Mouse (Mus musculus) embryonic facial prominence, embryonic 13.5 days (tissue): ENCODE measurements around the gene Klc4. TPM values are rescaled to one million over a fixed set of nuclear protein-coding genes. Genes with fewer than 3 reads are reported as not detected.

ENCODE experiments used
- ATAC-seq: fragments of 200-750 bp; cut with Nextera tagmentation; 2 replicates; pipeline ENCODE4 v1.8.0; 2017; ENCODE audit warnings: low read depth; ENCODE audit not compliant: insufficient number of reproducible peaks, insufficient read depth, low FRiP score, low TSS enrichment
- H3K27ac ChIP-seq: fragments of 300-500 bp; sonication (generic); 2 replicates; pipeline ENCODE4 v1.5.1; 2015; ENCODE audit warnings: moderate library complexity, mild to moderate bottlenecking, inconsistent platforms
- H3K27me3 ChIP-seq: fragments of 300-500 bp; sonication (generic); 2 replicates; pipeline ENCODE4 v1.6.1; 2015; ENCODE audit warnings: mild to moderate bottlenecking, inconsistent platforms
- H3K36me3 ChIP-seq: fragments of 300-500 bp; sonication (generic); 2 replicates; pipeline ENCODE4 v1.6.1; 2015; ENCODE audit warnings: mild to moderate bottlenecking, inconsistent platforms
- H3K4me1 ChIP-seq: fragments of 300-500 bp; sonication (generic); 2 replicates; pipeline ENCODE4 v1.6.1; 2015; ENCODE audit warnings: inconsistent platforms
- H3K4me2 ChIP-seq: fragments of 300-500 bp; sonication (generic); 2 replicates; pipeline ENCODE4 v1.6.1; 2015; ENCODE audit warnings: moderate library complexity, mild to moderate bottlenecking, inconsistent platforms
- H3K4me3 ChIP-seq: fragments of 300-500 bp; sonication (generic); 2 replicates; pipeline ENCODE4 v1.5.1; 2015; ENCODE audit warnings: mild to moderate bottlenecking, inconsistent platforms
- H3K9ac ChIP-seq: fragments of 300-500 bp; sonication (generic); 2 replicates; pipeline ENCODE4 v1.6.1; 2015; ENCODE audit warnings: mild to moderate bottlenecking, inconsistent platforms
- H3K9me3 ChIP-seq: fragments of 300-500 bp; sonication (generic); 2 replicates; pipeline ENCODE4 v1.6.1; 2016; ENCODE audit warnings: inconsistent platforms
- WGBS: fragments of 180-500 bp; shearing (Covaris S2); methylation state at CpG from one replicate; pipeline ENCODE4 v1.1.7; 2015; ENCODE audit warnings: mixed read lengths; 5-methylcytosine and 5-hydroxymethylcytosine counted together
- polyA plus RNA-seq: library from polyadenylated mRNA; unstranded; fragments of >200 nt; fragmentation: Nextera tagmentation; extraction: Ambion mirVana; gene quantifications from 2 replicates; pipeline ENCODE4 v1.2.1, GENCODE M21; 2015

Gene Klc4
- polyA plus RNA-seq, 1 experiment from 2014 or later, result 21.8 TPM

- H3K9ac ChIP-seq, result no peak overlapping the region
- no peaks in the 10 kb centered on the region for H3K9me3 ChIP-seq
- H3K4me1 ChIP-seq, result peaks cover 40% of the 10 kb centered on the region
- peaks cover 33% of the 10 kb centered on the region for H3K36me3 ChIP-seq
- H3K4me3 ChIP-seq, result no peak overlapping the region
- H3K4me2 ChIP-seq, result no peak overlapping the region
- H3K27me3 ChIP-seq, result no peaks in the 10 kb centered on the region
- no peak overlapping the region for H3K27ac ChIP-seq
- ATAC-seq, result no peak
- 84% methylated on average over 11 of the region's 11 CpGs for whole genome bisulfite sequencing
Observed at GRCm38 (mm10) chr17:46597956-46598355, 47.9 kb downstream of the Klc4 start.

DNA sequence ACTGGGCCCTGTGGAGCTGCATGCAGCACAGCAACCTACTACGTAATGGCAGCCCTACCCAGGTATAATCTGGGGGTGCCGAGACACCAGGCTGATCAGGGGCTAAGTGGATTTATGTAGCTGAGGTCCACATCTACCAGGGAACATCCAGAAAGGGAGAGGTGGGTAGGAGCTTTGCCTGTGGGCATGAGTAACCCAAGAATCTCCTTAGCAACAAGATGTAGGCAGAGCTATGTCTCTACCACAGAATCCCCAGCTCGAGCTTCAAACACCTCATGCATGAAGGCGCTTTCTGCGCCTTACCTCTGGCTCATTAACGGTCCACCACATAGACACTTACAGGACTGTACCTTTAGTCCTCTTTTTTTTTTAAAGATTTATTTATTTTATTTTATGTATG, 50.5 kb downstream of the Klc4 start:
- WGBS, result 65% methylated on average over 6 of the region's 6 CpGs
- H3K27me3 ChIP-seq, result no peaks in the 10 kb centered on the region
- peaks cover 33% of the 10 kb centered on the region for H3K4me1 ChIP-seq
- H3K36me3 ChIP-seq, result peaks cover 36% of the 10 kb centered on the region
- peak overlapping the region; percentile 41 for H3K4me2 ChIP-seq
- H3K27ac ChIP-seq, result peak overlapping the region; percentile 89
- no peak for ATAC-seq
- no peak overlapping the region for H3K4me3 ChIP-seq
- no peaks in the 10 kb centered on the region for H3K9me3 ChIP-seq
- H3K9ac ChIP-seq, result peak overlapping the region; percentile 38

DNA sequence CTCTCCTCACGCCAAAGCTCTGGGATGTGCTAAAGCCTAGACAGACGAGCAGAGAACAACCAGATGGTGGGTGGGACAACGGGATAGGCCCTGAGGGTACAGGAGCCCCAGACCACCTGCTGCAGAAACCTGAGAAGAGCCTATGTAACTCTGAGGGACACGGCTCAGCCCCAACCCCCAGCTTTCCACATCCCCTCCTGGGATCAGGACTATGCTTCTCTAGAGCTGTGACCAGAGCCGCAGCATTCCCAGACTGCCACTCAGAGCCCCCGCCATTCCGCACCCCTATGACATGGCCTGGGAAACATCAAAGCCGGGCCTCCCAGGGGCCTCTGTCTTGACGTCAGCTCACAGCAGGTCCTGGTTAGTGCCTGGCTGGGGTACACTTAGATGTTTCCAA, 51.2 kb downstream of the Klc4 start:
- peaks cover 43% of the 10 kb centered on the region for H3K36me3 ChIP-seq
- no peaks in the 10 kb centered on the region for H3K27me3 ChIP-seq
- no peak overlapping the region for H3K4me3 ChIP-seq
- H3K4me2 ChIP-seq, result peak overlapping the region; percentile 41
- H3K27ac ChIP-seq, result peak overlapping the region; percentile 89
- peak; percentile 73 for ATAC-seq
- H3K4me1 ChIP-seq, result peaks cover 33% of the 10 kb centered on the region
- 4% methylated on average over 9 of the region's 9 CpGs for WGBS
- no peaks in the 10 kb centered on the region for H3K9me3 ChIP-seq
- H3K9ac ChIP-seq, result peak overlapping the region; percentile 38

- peaks cover 55% of the 10 kb centered on the region for H3K36me3 ChIP-seq
- no peak for ATAC-seq
Observed at GRCm38 (mm10) chr17:46593124-46593523, 52.7 kb downstream of the Klc4 start.

GRCm38 (mm10) chr17:46591406-46591805, 54.4 kb downstream of the Klc4 start:
- WGBS, result 85% methylated on average over 19 of the region's 19 CpGs
- Histone ChIP-seq H3K27me3 (no peaks in the 10 kb centered on the region), H3K9me3 (no peaks in the 10 kb centered on the region), H3K27ac (no peak overlapping the region), H3K9ac (no peak overlapping the region), H3K4me3 (no peak overlapping the region), H3K4me1 (peaks cover 33% of the 10 kb centered on the region), H3K36me3 (peaks cover 55% of the 10 kb centered on the region), H3K4me2 (no peak overlapping the region)
- ATAC-seq, result no peak

More at GRCm38 (mm10) chr17:46593124-46593523, 52.7 kb downstream of the Klc4 start:
- Histone ChIP-seq H3K9ac (no peak overlapping the region), H3K4me1 (peaks cover 33% of the 10 kb centered on the region), H3K27ac (no peak overlapping the region), H3K4me3 (no peak overlapping the region), H3K9me3 (no peaks in the 10 kb centered on the region), H3K4me2 (no peak overlapping the region), H3K27me3 (no peaks in the 10 kb centered on the region)
- WGBS, result 79% methylated on average over 4 of the region's 4 CpGs

DNA sequence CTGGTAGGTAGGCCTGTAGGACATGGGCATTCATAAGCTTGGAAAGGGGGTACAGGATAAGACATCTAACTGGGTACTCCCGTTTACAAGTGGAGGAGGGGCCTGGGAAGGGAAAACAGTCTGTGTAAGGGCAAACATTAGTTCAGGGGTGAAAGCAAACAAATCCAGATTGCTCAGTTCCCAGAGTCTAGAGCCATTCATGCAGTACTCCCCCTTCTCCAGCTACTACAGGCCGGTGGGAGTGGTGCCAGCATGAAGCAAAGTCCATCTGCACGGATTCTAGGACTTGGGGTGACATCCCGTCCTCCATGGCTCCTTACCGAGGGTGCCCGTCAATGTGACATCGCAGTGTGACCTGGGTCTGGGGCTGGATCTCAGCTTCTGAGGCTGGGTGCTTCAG, 55.4 kb downstream of the Klc4 start:
- H3K36me3 ChIP-seq, result peaks cover 61% of the 10 kb centered on the region
- 88% methylated on average over 7 of the region's 7 CpGs for WGBS
- ATAC-seq, result no peak
- no peak overlapping the region for H3K27ac ChIP-seq
- H3K4me1 ChIP-seq, result peaks cover 30% of the 10 kb centered on the region
- H3K27me3 ChIP-seq, result no peaks in the 10 kb centered on the region
- no peak overlapping the region for H3K9ac ChIP-seq
- no peak overlapping the region for H3K4me2 ChIP-seq
- no peaks in the 10 kb centered on the region for H3K9me3 ChIP-seq
- H3K4me3 ChIP-seq, result no peak overlapping the region

DNA sequence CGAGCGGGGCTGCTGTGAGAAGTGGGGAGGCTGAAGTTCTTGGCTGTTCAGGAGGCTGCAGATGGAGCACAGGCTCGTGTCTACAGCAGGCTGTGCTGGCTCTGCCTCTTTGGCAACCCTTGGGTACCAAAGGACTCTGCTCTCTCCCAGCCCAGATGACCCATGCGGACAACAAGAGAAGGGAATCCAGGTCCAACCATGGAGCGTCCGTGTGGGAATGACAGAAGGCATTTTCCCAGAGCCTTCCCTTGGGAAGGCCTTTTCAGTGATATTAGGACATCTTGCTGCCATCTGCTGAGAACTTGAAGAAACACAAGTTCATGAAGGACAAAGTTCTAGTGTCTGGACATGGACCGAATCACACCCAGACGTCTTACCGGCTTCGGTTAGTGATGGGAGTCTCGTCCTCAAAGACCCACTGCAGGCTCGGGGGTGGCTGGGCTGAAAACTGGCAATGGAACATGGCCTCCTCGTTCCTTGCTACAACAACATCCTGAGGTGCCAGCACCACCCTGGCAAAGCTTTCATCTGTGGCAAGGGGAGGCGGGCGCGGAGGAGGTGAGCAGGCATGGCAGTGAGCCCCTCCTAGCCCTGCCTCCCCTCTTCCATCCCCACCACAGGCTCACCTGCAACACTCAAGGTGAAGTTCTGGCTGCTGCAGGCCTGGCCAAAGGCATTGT, 56.0 kb downstream of the Klc4 start:
- Histone ChIP-seq H3K27ac (no peak overlapping the region), H3K27me3 (no peaks in the 10 kb centered on the region), H3K4me2 (no peak overlapping the region), H3K4me3 (no peak overlapping the region), H3K36me3 (peaks cover 68% of the 10 kb centered on the region), H3K9ac (no peak overlapping the region), H3K4me1 (peaks cover 23% of the 10 kb centered on the region), H3K9me3 (no peaks in the 10 kb centered on the region)
- WGBS, result 85% methylated on average over 16 of the region's 16 CpGs
- no peak for ATAC-seq

DNA sequence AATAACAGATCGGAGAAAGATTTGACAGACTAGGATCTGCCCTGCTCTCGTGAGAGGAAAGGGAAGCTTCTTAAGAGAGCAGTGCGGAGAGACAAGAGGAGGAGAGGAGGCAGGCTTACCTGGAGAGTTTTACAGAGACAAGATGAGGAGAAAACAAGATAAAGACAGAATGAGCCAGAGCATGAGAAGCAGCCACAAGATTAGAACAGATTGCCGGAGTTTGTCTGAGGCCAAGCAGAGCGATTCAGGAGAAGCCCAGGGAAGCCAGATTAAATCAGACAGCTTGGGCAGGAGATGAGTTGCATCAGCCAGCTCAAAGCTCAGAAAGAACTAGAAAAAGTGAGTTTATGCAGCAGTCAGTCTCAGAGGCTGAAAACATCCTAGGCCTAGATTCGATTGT, 56.9 kb downstream of the Klc4 start:
- Histone ChIP-seq H3K4me3 (no peak overlapping the region), H3K9me3 (no peaks in the 10 kb centered on the region), H3K27me3 (no peaks in the 10 kb centered on the region), H3K36me3 (peaks cover 77% of the 10 kb centered on the region), H3K4me1 (peaks cover 16% of the 10 kb centered on the region), H3K9ac (no peak overlapping the region), H3K27ac (no peak overlapping the region), H3K4me2 (no peak overlapping the region)
- 86% methylated on average over 6 of the region's 6 CpGs for WGBS
- ATAC-seq, result no peak

DNA sequence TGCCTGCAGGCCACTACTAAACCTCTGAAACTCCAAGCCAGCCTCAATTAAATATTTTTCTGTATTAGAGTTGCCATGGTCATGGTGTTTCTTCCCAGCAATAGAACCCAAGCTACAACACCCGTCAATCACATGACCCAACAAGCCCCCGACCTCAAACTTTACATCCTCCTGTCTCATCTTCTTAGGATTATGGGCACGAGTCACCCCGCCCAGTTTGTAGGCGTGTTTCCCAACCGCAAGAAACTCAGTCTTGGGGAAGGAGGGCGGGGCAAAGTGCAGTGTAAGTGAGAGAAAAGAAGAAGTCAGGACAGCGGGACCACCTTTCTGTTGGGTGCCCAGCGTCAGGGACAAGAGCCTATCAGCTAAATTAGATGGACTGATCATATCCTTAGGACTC, 57.6 kb downstream of the Klc4 start:
- H3K4me1 ChIP-seq, result peaks cover 9% of the 10 kb centered on the region
- no peaks in the 10 kb centered on the region for H3K9me3 ChIP-seq
- WGBS, result 79% methylated on average over 9 of the region's 9 CpGs
- H3K9ac ChIP-seq, result no peak overlapping the region
- H3K36me3 ChIP-seq, result peaks cover 77% of the 10 kb centered on the region
- ATAC-seq, result no peak
- no peak overlapping the region for H3K4me3 ChIP-seq
- H3K4me2 ChIP-seq, result no peak overlapping the region
- no peak overlapping the region for H3K27ac ChIP-seq
- no peaks in the 10 kb centered on the region for H3K27me3 ChIP-seq

GRCm38 (mm10) chr17:46586327-46586726, 59.5 kb downstream of the Klc4 start:
- no peak for ATAC-seq
- Histone ChIP-seq H3K36me3 (peaks cover 91% of the 10 kb centered on the region), H3K4me1 (no peaks in the 10 kb centered on the region), H3K4me2 (no peak overlapping the region), H3K27ac (no peak overlapping the region), H3K9ac (no peak overlapping the region), H3K9me3 (no peaks in the 10 kb centered on the region), H3K4me3 (no peak overlapping the region), H3K27me3 (no peaks in the 10 kb centered on the region)
- WGBS, result 95% methylated on average over 8 of the region's 8 CpGs
